Mouse (Mus musculus) liver, embryonic 15.5 days (tissue): ENCODE results near the gene Rbks. TPM values are rescaled to one million over a fixed set of nuclear protein-coding genes. Genes with fewer than 3 reads are reported as not detected.

Experiments used
- ATAC-seq: fragments of 200-750 bp; cut with Nextera tagmentation; 2 replicates; pipeline ENCODE4 v1.8.0; 2017; ENCODE audit warnings: moderate number of reproducible peaks, mild to moderate bottlenecking, moderate library complexity; ENCODE audit not compliant: insufficient read depth
- H3K27ac ChIP-seq: fragments of 300-500 bp; sonication (generic); replicated peaks from 2 replicates; pipeline ENCODE4 v1.5.1; 2015; ENCODE audit warnings: mild to moderate bottlenecking, inconsistent platforms
- H3K27me3 ChIP-seq: fragments of 300-500 bp; sonication (generic); 2 replicates; pipeline ENCODE4 v1.6.1; 2015; ENCODE audit warnings: mild to moderate bottlenecking, inconsistent platforms
- H3K36me3 ChIP-seq: fragments of 300-500 bp; sonication (generic); replicated peaks from 2 replicates; pipeline ENCODE4 v1.6.1; 2015; ENCODE audit warnings: moderate library complexity, mild to moderate bottlenecking, inconsistent platforms
- H3K4me1 ChIP-seq: fragments of 300-500 bp; sonication (generic); replicated peaks from 2 replicates; pipeline ENCODE4 v1.6.1; 2015; ENCODE audit warnings: inconsistent platforms
- H3K4me2 ChIP-seq: fragments of 300-500 bp; sonication (generic); 2 replicates; pipeline ENCODE4 v1.6.1; 2015; ENCODE audit warnings: moderate library complexity, mild to moderate bottlenecking, inconsistent platforms
- H3K4me3 ChIP-seq: fragments of 300-500 bp; sonication (generic); replicated peaks from 2 replicates; pipeline ENCODE4 v1.5.1; 2015; ENCODE audit warnings: mild to moderate bottlenecking, inconsistent platforms
- H3K9ac ChIP-seq: fragments of 300-500 bp; sonication (generic); 2 replicates; pipeline ENCODE4 v1.6.1; 2015; ENCODE audit warnings: moderate library complexity, mild to moderate bottlenecking, inconsistent platforms
- H3K9me3 ChIP-seq: fragments of 300-500 bp; sonication (generic); replicated peaks from 2 replicates; pipeline ENCODE4 v1.6.1; 2016; ENCODE audit warnings: inconsistent platforms
- WGBS: fragments of 180-500 bp; shearing (Covaris S2); methylation state at CpG from one replicate; pipeline ENCODE4 v1.1.7; 2015; ENCODE audit warnings: mixed read lengths; ENCODE audit not compliant: insufficient replicate concordance; 5-methylcytosine and 5-hydroxymethylcytosine counted together
- polyA plus RNA-seq: library from polyadenylated mRNA; unstranded; fragments of >200 nt; fragmentation: Nextera tagmentation; extraction: Ambion mirVana; gene quantifications from 2 replicates; pipeline ENCODE4 v1.2.1, GENCODE M21; 2015

Rbks gene
- polyA plus RNA-seq, 1 experiment from 2014 or later: 18.8 TPM

- H3K4me3 ChIP-seq: no peak overlapping the region
- no peak overlapping the region for H3K4me2 ChIP-seq
- H3K27ac ChIP-seq: no peak overlapping the region
- peaks cover 3% of the 10 kb centered on the region; the same call in 1 of the 2 replicates for H3K4me1 ChIP-seq
- peaks cover 6% of the 10 kb centered on the region; the same call in 1 of the 2 replicates for H3K36me3 ChIP-seq
- H3K27me3 ChIP-seq: no peaks in the 10 kb centered on the region
- ATAC-seq: no peak
- H3K9me3 ChIP-seq: no peaks in the 10 kb centered on the region
- 51% methylated on average over 1 of the region's 1 CpGs for WGBS
- H3K9ac ChIP-seq: no peak overlapping the region
These were observed 19.4 kb downstream of the Rbks start for GRCm38 (mm10) chr5:31678000-31678399.

- H3K27me3 ChIP-seq: no peaks in the 10 kb centered on the region
- 59% methylated on average over 2 of the region's 2 CpGs for WGBS
- no peak overlapping the region for H3K4me3 ChIP-seq
- ATAC-seq: no peak
- no peak overlapping the region for H3K27ac ChIP-seq
- H3K4me1 ChIP-seq: peaks cover 3% of the 10 kb centered on the region; the same call in 1 of the 2 replicates
- no peak overlapping the region for H3K9ac ChIP-seq
- no peaks in the 10 kb centered on the region for H3K36me3 ChIP-seq
- no peaks in the 10 kb centered on the region for H3K9me3 ChIP-seq
- no peak overlapping the region for H3K4me2 ChIP-seq
These were observed 24.0 kb downstream of the Rbks start for GRCm38 (mm10) chr5:31673431-31673830.

- Histone ChIP-seq H3K27me3 (no peaks in the 10 kb centered on the region), H3K4me2 (no peak overlapping the region), H3K36me3 (no peaks in the 10 kb centered on the region), H3K4me3 (no peak overlapping the region), H3K4me1 (no peaks in the 10 kb centered on the region), H3K27ac (no peak overlapping the region), H3K9me3 (no peaks in the 10 kb centered on the region), H3K9ac (no peak overlapping the region)
- ATAC-seq: no peak
- 66% methylated on average over 2 of the region's 2 CpGs for WGBS
These were observed 26.3 kb downstream of the Rbks start for GRCm38 (mm10) chr5:31671137-31671536.

GRCm38 (mm10) chr5:31669984-31670383 lies 27.4 kb downstream of the Rbks start:
- no peaks in the 10 kb centered on the region for H3K4me1 ChIP-seq
- no peak overlapping the region for H3K9ac ChIP-seq
- no peak overlapping the region for H3K4me2 ChIP-seq
- H3K9me3 ChIP-seq: no peaks in the 10 kb centered on the region
- H3K27me3 ChIP-seq: no peaks in the 10 kb centered on the region
- ATAC-seq: no peak
- H3K36me3 ChIP-seq: no peaks in the 10 kb centered on the region
- WGBS: 58% methylated on average over 5 of the region's 5 CpGs
- no peak overlapping the region for H3K4me3 ChIP-seq
- no peak overlapping the region for H3K27ac ChIP-seq

GRCm38 (mm10) chr5:31668325-31668968 lies 29.0 kb downstream of the Rbks start:
- H3K27ac ChIP-seq: no peak overlapping the region
- no peak overlapping the region for H3K4me2 ChIP-seq
- H3K27me3 ChIP-seq: no peaks in the 10 kb centered on the region
- no peaks in the 10 kb centered on the region for H3K9me3 ChIP-seq
- no peak overlapping the region for H3K4me3 ChIP-seq
- H3K9ac ChIP-seq: no peak overlapping the region
- H3K36me3 ChIP-seq: no peaks in the 10 kb centered on the region
- ATAC-seq: no peak
- H3K4me1 ChIP-seq: no peaks in the 10 kb centered on the region
- 86% methylated on average over 13 of the region's 13 CpGs for WGBS

GRCm38 (mm10) chr5:31666176-31666575 lies 31.3 kb downstream of the Rbks start:
- Histone ChIP-seq H3K9me3 (no peaks in the 10 kb centered on the region), H3K27ac (no peak overlapping the region), H3K4me1 (peaks cover 3% of the 10 kb centered on the region; the same call in 1 of the 2 replicates), H3K4me3 (no peak overlapping the region), H3K9ac (no peak overlapping the region), H3K27me3 (no peaks in the 10 kb centered on the region), H3K36me3 (no peaks in the 10 kb centered on the region; the same call in 1 of the 2 replicates), H3K4me2 (no peak overlapping the region)
- no peak for ATAC-seq
- 33% methylated on average over 1 of the region's 1 CpGs for WGBS

- H3K4me2 ChIP-seq: no peak overlapping the region
- H3K27ac ChIP-seq: no peak overlapping the region
- H3K27me3 ChIP-seq: no peaks in the 10 kb centered on the region
- WGBS: 80% methylated on average over 1 of the region's 1 CpGs
- H3K4me3 ChIP-seq: no peak overlapping the region
- H3K9ac ChIP-seq: no peak overlapping the region
- ATAC-seq: no peak
- H3K9me3 ChIP-seq: no peaks in the 10 kb centered on the region
- H3K36me3 ChIP-seq: 0 out of 2 replicates have a peak, but pooled peaks cover 21% of the 10 kb centered on the region
- H3K4me1 ChIP-seq: no peaks in the 10 kb centered on the region
These were observed 41.7 kb downstream of the Rbks start for GRCm38 (mm10) chr5:31655688-31656190.

- Histone ChIP-seq H3K4me3 (no peak overlapping the region), H3K9ac (no peak overlapping the region), H3K27me3 (no peaks in the 10 kb centered on the region), H3K4me2 (no peak overlapping the region), H3K27ac (no peak overlapping the region), H3K9me3 (no peaks in the 10 kb centered on the region), H3K4me1 (no peaks in the 10 kb centered on the region), H3K36me3 (peaks cover 23% of the 10 kb centered on the region; the same call in 1 of the 2 replicates)
- 62% methylated on average over 2 of the region's 2 CpGs for WGBS
- no peak for ATAC-seq
These were observed 46.7 kb downstream of the Rbks start for GRCm38 (mm10) chr5:31650518-31651288.

GRCm38 (mm10) chr5:31647327-31647726 lies 50.1 kb downstream of the Rbks start:
- Histone ChIP-seq H3K27ac (no peak overlapping the region), H3K9me3 (no peaks in the 10 kb centered on the region), H3K4me2 (no peak overlapping the region), H3K36me3 (peaks cover 15% of the 10 kb centered on the region; the same call in 1 of the 2 replicates), H3K4me3 (no peak overlapping the region), H3K27me3 (no peaks in the 10 kb centered on the region), H3K4me1 (no peaks in the 10 kb centered on the region), H3K9ac (no peak overlapping the region)
- WGBS: 68% methylated on average over 2 of the region's 2 CpGs
- no peak for ATAC-seq

- H3K9me3 ChIP-seq: no peaks in the 10 kb centered on the region
- no peak overlapping the region for H3K9ac ChIP-seq
- no peak overlapping the region for H3K4me3 ChIP-seq
- ATAC-seq: no peak
- H3K4me1 ChIP-seq: no peaks in the 10 kb centered on the region
- H3K4me2 ChIP-seq: no peak overlapping the region
- WGBS: 75% methylated on average over 6 of the region's 6 CpGs
- H3K27me3 ChIP-seq: no peaks in the 10 kb centered on the region
- peaks cover 14% of the 10 kb centered on the region; the same call in 1 of the 2 replicates for H3K36me3 ChIP-seq
- no peak overlapping the region for H3K27ac ChIP-seq
These were observed 50.9 kb downstream of the Rbks start for GRCm38 (mm10) chr5:31646574-31646973.

GRCm38 (mm10) chr5:31645798-31646197 lies 51.6 kb downstream of the Rbks start:
- Histone ChIP-seq H3K4me1 (no peaks in the 10 kb centered on the region), H3K27me3 (no peaks in the 10 kb centered on the region), H3K9me3 (no peaks in the 10 kb centered on the region), H3K27ac (no peak overlapping the region), H3K9ac (no peak overlapping the region), H3K36me3 (peaks cover 17% of the 10 kb centered on the region; the same call in 1 of the 2 replicates), H3K4me2 (no peak overlapping the region), H3K4me3 (no peak overlapping the region)
- WGBS: 81% methylated on average over 6 of the region's 6 CpGs
- ATAC-seq: no peak
